Mouse (Mus musculus): ENCODE data around the gene Zfp423. TPM values are rescaled to one million over a fixed set of nuclear protein-coding genes. Genes with fewer than 3 reads are reported as not detected.
A peak's percentile ranks its signal among the peaks of the same experiment; 100 is the strongest.

Gene Zfp423
- polyA plus RNA-seq, 1 experiment from 2014 or later, result 2.1 TPM

DNA sequence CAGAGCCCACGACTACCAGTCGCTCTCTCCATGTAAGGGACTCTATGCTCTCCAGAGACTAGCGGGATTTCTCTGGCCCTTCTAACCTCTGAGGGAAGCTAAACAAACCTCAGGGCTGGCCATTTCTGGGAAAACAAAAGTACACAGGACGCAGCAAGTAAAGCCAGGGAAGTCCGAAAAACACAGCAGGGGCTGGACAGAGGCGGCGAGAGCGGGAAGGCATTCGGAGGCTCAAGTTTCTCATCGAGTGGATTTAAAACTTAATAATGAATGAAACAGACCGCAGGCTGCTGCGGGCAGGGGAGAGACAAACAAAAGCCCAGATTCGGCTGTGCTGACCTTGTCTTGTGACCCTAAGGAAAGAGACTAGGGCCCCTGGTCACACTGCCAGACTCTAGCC lies 175.2 kb downstream of the Zfp423 start:
- Histone ChIP-seq H3K27ac (ENCODE audit: low read length) (no peak overlapping the region), H3K4me2 (replicated peaks; ENCODE audit: low read depth, low read length) (no peak overlapping the region), H3K9me3 (ENCODE audit: low read length) (no peaks in the 10 kb centered on the region), H3K36me3 (ENCODE audit: insufficient read depth, low read length) (no peaks in the 10 kb centered on the region), H3K4me3 (ENCODE audit: low read depth, low read length) (no peak overlapping the region), H3K27me3 (replicated peaks; ENCODE audit: insufficient read depth, low read length) (no peaks in the 10 kb centered on the region), H3K4me1 (ENCODE audit: insufficient read depth, low read depth, low read length) (no peaks in the 10 kb centered on the region), H3K9ac (replicated peaks; ENCODE audit: low read depth) (no peak overlapping the region)
- WGBS, result 30% methylated on average over 13 of the region's 13 CpGs
- ATAC-seq, result no peak
- TF ChIP-seq EP300 (IDR thresholded peaks at IDR 0.05), result no peak
- TF ChIP-seq CTCF (IDR thresholded peaks at IDR 0.05), result no peak
- peak; percentile 13 for DNase-seq (ENCODE audit: low spot score)

DNA sequence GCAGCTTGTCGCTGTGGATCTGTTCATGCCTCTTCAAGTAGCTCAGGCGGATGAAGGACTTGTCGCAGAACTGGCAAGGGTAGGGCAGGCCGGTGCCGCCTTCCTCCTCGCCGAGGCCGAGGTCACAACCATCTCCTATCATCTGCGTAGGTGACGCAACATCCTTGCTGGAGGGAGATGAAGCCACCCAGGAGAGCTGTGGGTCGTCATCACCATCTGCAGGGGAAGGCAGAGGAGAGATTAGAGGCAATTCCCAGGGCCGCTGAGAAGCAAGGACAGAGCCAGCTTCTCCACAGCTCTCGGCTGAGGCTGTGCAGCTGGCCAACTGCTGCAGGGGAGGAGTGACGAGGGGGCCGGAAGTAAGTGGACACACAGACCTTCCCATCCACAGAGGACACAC lies 176.2 kb downstream of the Zfp423 start:
- Histone ChIP-seq H3K4me3 (ENCODE audit: low read depth, low read length) (no peak overlapping the region), H3K36me3 (ENCODE audit: insufficient read depth, low read length) (no peaks in the 10 kb centered on the region), H3K4me1 (ENCODE audit: insufficient read depth, low read depth, low read length) (no peaks in the 10 kb centered on the region), H3K9ac (replicated peaks; ENCODE audit: low read depth) (no peak overlapping the region), H3K27me3 (replicated peaks; ENCODE audit: insufficient read depth, low read length) (no peaks in the 10 kb centered on the region), H3K4me2 (replicated peaks; ENCODE audit: low read depth, low read length) (no peak overlapping the region), H3K27ac (ENCODE audit: low read length) (no peak overlapping the region), H3K9me3 (ENCODE audit: low read length) (no peaks in the 10 kb centered on the region)
- no peak for TF ChIP-seq EP300 (IDR thresholded peaks at IDR 0.05)
- no peak for TF ChIP-seq CTCF (IDR thresholded peaks at IDR 0.05)
- ATAC-seq (peak; percentile 37), DNase-seq (ENCODE audit: low spot score) (peak; percentile 28)
- WGBS, result 49% methylated on average over 15 of the region's 15 CpGs

- H3K4me3 ChIP-seq (ENCODE audit: low read depth, low read length), result no peak overlapping the region
- WGBS, result 59% methylated on average over 8 of the region's 8 CpGs
- TF ChIP-seq CTCF (IDR thresholded peaks at IDR 0.05) (no peak), EP300 (IDR thresholded peaks at IDR 0.05) (no peak)
- no peaks in the 10 kb centered on the region for H3K4me1 ChIP-seq (ENCODE audit: insufficient read depth, low read depth, low read length)
- ATAC-seq (no peak), DNase-seq (ENCODE audit: low spot score) (no peak)
- no peak overlapping the region for H3K27ac ChIP-seq (ENCODE audit: low read length)
- H3K9me3 ChIP-seq (ENCODE audit: low read length), result no peaks in the 10 kb centered on the region
- no peak overlapping the region for H3K4me2 ChIP-seq (replicated peaks; ENCODE audit: low read depth, low read length)
- H3K27me3 ChIP-seq (replicated peaks; ENCODE audit: insufficient read depth, low read length), result no peaks in the 10 kb centered on the region
- H3K36me3 ChIP-seq (ENCODE audit: insufficient read depth, low read length), result no peaks in the 10 kb centered on the region
- H3K9ac ChIP-seq (replicated peaks; ENCODE audit: low read depth), result no peak overlapping the region
Measured at GRCm38 (mm10) chr8:87777586-87777985, 181.8 kb downstream of the Zfp423 start.

DNA sequence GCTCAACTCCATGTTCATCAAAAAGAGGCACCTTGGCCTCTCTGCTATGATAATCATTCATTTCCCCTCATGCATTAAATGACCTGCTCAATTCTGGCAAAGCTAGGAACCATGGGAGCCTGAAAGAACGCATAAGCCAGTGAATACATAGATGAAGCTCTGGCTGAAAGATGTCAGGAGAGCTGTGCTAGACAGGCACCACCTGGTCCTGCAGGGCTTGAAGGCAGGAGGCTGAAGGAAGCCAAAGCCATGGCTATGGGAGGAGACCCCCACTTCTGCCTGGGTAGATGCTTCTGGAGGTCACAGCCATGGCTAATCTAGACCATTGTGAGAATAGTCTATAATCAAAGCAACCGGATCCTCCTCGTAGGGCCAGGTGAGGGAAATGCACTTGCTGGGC lies 183.5 kb downstream of the Zfp423 start:
- Histone ChIP-seq H3K36me3 (ENCODE audit: insufficient read depth, low read length) (no peaks in the 10 kb centered on the region), H3K27me3 (replicated peaks; ENCODE audit: insufficient read depth, low read length) (no peaks in the 10 kb centered on the region), H3K4me2 (replicated peaks; ENCODE audit: low read depth, low read length) (no peak overlapping the region), H3K9ac (replicated peaks; ENCODE audit: low read depth) (no peak overlapping the region), H3K4me3 (ENCODE audit: low read depth, low read length) (no peak overlapping the region), H3K27ac (ENCODE audit: low read length) (no peak overlapping the region), H3K4me1 (ENCODE audit: insufficient read depth, low read depth, low read length) (no peaks in the 10 kb centered on the region), H3K9me3 (ENCODE audit: low read length) (no peaks in the 10 kb centered on the region)
- DNase-seq (ENCODE audit: low spot score) (no peak), ATAC-seq (no peak)
- no peak for TF ChIP-seq EP300 (IDR thresholded peaks at IDR 0.05)
- no peak for TF ChIP-seq CTCF (IDR thresholded peaks at IDR 0.05)
- WGBS, result 81% methylated on average over 3 of the region's 3 CpGs

DNA sequence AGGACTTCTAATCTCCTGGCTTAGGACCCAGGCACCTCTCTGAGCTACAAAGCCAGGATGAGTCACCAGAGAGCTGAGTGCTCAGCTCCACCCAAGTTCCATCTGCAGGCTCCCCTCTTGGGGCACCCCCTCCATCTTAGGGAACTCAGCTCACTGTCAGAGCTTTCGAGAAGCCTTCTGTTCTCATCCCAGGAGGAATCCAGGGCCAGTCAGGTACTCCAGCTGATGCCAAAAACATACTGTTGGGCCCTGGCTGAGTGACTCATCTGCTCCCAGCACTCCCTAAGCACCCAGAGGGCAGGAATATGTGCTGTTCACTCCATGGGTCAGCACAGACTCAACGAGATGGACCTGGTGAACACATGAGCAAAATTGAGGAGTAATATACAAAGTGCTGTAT lies 184.4 kb downstream of the Zfp423 start:
- no peak for TF ChIP-seq CTCF (IDR thresholded peaks at IDR 0.05)
- TF ChIP-seq EP300 (IDR thresholded peaks at IDR 0.05), result no peak
- Histone ChIP-seq H3K27me3 (replicated peaks; ENCODE audit: insufficient read depth, low read length) (no peaks in the 10 kb centered on the region), H3K9me3 (ENCODE audit: low read length) (no peaks in the 10 kb centered on the region), H3K27ac (ENCODE audit: low read length) (no peak overlapping the region), H3K4me3 (ENCODE audit: low read depth, low read length) (no peak overlapping the region), H3K36me3 (ENCODE audit: insufficient read depth, low read length) (no peaks in the 10 kb centered on the region), H3K4me2 (replicated peaks; ENCODE audit: low read depth, low read length) (no peak overlapping the region), H3K9ac (replicated peaks; ENCODE audit: low read depth) (no peak overlapping the region), H3K4me1 (ENCODE audit: insufficient read depth, low read depth, low read length) (no peaks in the 10 kb centered on the region)
- 88% methylated on average over 2 of the region's 2 CpGs for WGBS
- ATAC-seq, result no peak
- DNase-seq (ENCODE audit: low spot score), result no peak

- Histone ChIP-seq H3K27ac (ENCODE audit: low read length) (no peak overlapping the region), H3K36me3 (ENCODE audit: insufficient read depth, low read length) (no peaks in the 10 kb centered on the region)
- DNase-seq (ENCODE audit: low spot score), result no peak
Measured at GRCm38 (mm10) chr8:87772894-87773502, 186.4 kb downstream of the Zfp423 start.

GRCm38 (mm10) chr8:87767882-87768281 lies 191.5 kb downstream of the Zfp423 start:
- H3K27me3 ChIP-seq (replicated peaks; ENCODE audit: insufficient read depth, low read length), result no peaks in the 10 kb centered on the region
- no peaks in the 10 kb centered on the region for H3K36me3 ChIP-seq (ENCODE audit: insufficient read depth, low read length)
- TF ChIP-seq CTCF (IDR thresholded peaks at IDR 0.05) (no peak), EP300 (IDR thresholded peaks at IDR 0.05) (no peak)
- H3K4me1 ChIP-seq (ENCODE audit: insufficient read depth, low read depth, low read length), result no peaks in the 10 kb centered on the region
- no peak overlapping the region for H3K4me2 ChIP-seq (replicated peaks; ENCODE audit: low read depth, low read length)
- no peak overlapping the region for H3K4me3 ChIP-seq (ENCODE audit: low read depth, low read length)
- ATAC-seq (no peak), DNase-seq (ENCODE audit: low spot score) (no peak)
- no peak overlapping the region for H3K9ac ChIP-seq (replicated peaks; ENCODE audit: low read depth)
- WGBS, result 88% methylated on average over 9 of the region's 9 CpGs
- H3K27ac ChIP-seq (ENCODE audit: low read length), result no peak overlapping the region
- no peaks in the 10 kb centered on the region for H3K9me3 ChIP-seq (ENCODE audit: low read length)

More at GRCm38 (mm10) chr8:87772894-87773502, 186.4 kb downstream of the Zfp423 start:
- no peak for TF ChIP-seq EP300 (IDR thresholded peaks at IDR 0.05)
- no peak for TF ChIP-seq CTCF (IDR thresholded peaks at IDR 0.05)
- no peaks in the 10 kb centered on the region for H3K4me1 ChIP-seq (ENCODE audit: insufficient read depth, low read depth, low read length)
- H3K9ac ChIP-seq (replicated peaks; ENCODE audit: low read depth), result no peak overlapping the region
- ATAC-seq, result no peak
- H3K4me3 ChIP-seq (ENCODE audit: low read depth, low read length), result no peak overlapping the region
- no peaks in the 10 kb centered on the region for H3K27me3 ChIP-seq (replicated peaks; ENCODE audit: insufficient read depth, low read length)
- H3K9me3 ChIP-seq (ENCODE audit: low read length), result no peaks in the 10 kb centered on the region
- WGBS, result 59% methylated on average over 14 of the region's 14 CpGs
- H3K4me2 ChIP-seq (replicated peaks; ENCODE audit: low read depth, low read length), result no peak overlapping the region

Measured in lung, postnatal 0 days (tissue).